Mouse (Mus musculus): ENCODE measurements around the gene Depp1. TPM values are rescaled to one million over a fixed set of nuclear protein-coding genes. Genes with fewer than 3 reads are reported as not detected.
"Not testable (repeated sequence)": the region's sequence is repeated elsewhere in the genome, so short reads cannot be mapped to it uniquely, and the experiment has no call there.

The Depp1 gene
- 0.20 and 0.28 TPM in 2 replicates for polyA plus RNA-seq (2012; rRNA removed)

- Histone ChIP-seq H3K36me3 (ENCODE audit: control insufficient read depth, insufficient read depth, low read length) (no peaks in the 10 kb centered on the region), H3K27me3 (ENCODE audit: control insufficient read depth, insufficient read depth, low read length) (no peaks in the 10 kb centered on the region), H3K27ac (ENCODE audit: control insufficient read depth, insufficient read depth, low read depth, low read length) (no peak within 1 kb of the TSS), H3K4me1 (ENCODE audit: control insufficient read depth, insufficient read depth, low read length) (no peaks in the 10 kb centered on the region; the same call in 1 of the 2 replicates), H3K4me3 (ENCODE audit: control insufficient read depth, low read depth, low read length) (no peak within 1 kb of the TSS)
- TF ChIP-seq CTCF (IDR thresholded peaks at IDR 0.05; ENCODE audit: control insufficient read depth, insufficient read depth, insufficient replicate concordance, low read depth, low read length), result no peak
- no peak for TF ChIP-seq POLR2A (IDR thresholded peaks at IDR 0.05; ENCODE audit: control insufficient read depth, low read depth, low read length)
Measured at GRCm38 (mm10) chr6:116650406-116650805, at the start of gene Depp1. Depp1 (plus strand) TSS chr6:116650609.

- not testable (repeated sequence) for H3K4me1 ChIP-seq (ENCODE audit: control insufficient read depth, insufficient read depth, low read length); H3K27me3 ChIP-seq (ENCODE audit: control insufficient read depth, insufficient read depth, low read length); H3K27ac ChIP-seq (ENCODE audit: control insufficient read depth, insufficient read depth, low read depth, low read length); H3K36me3 ChIP-seq (ENCODE audit: control insufficient read depth, insufficient read depth, low read length); H3K4me3 ChIP-seq (ENCODE audit: control insufficient read depth, low read depth, low read length)
Measured at GRCm38 (mm10) chr6:116600969-116601368, 49.4 kb upstream of the Depp1 start.

- H3K4me3 ChIP-seq (ENCODE audit: control insufficient read depth, low read depth, low read length), result no peak overlapping the region
- no peaks in the 10 kb centered on the region for H3K4me1 ChIP-seq (ENCODE audit: control insufficient read depth, insufficient read depth, low read length)
- TF ChIP-seq CTCF (IDR thresholded peaks at IDR 0.05; ENCODE audit: control insufficient read depth, insufficient read depth, insufficient replicate concordance, low read depth, low read length), result no peak
- no peak for TF ChIP-seq POLR2A (IDR thresholded peaks at IDR 0.05; ENCODE audit: control insufficient read depth, low read depth, low read length)
- H3K36me3 ChIP-seq (ENCODE audit: control insufficient read depth, insufficient read depth, low read length), result no peaks in the 10 kb centered on the region
- H3K27me3 ChIP-seq (ENCODE audit: control insufficient read depth, insufficient read depth, low read length), result no peaks in the 10 kb centered on the region
- H3K27ac ChIP-seq (ENCODE audit: control insufficient read depth, insufficient read depth, low read depth, low read length), result no peak overlapping the region
Measured at GRCm38 (mm10) chr6:116607230-116607629, 43.2 kb upstream of the Depp1 start.

- no peaks in the 10 kb centered on the region for H3K27me3 ChIP-seq (ENCODE audit: control insufficient read depth, insufficient read depth, low read length)
- H3K4me1 ChIP-seq (ENCODE audit: control insufficient read depth, insufficient read depth, low read length), result no peaks in the 10 kb centered on the region
- TF ChIP-seq CTCF (IDR thresholded peaks at IDR 0.05; ENCODE audit: control insufficient read depth, insufficient read depth, insufficient replicate concordance, low read depth, low read length), result no peak
- no peak for TF ChIP-seq POLR2A (IDR thresholded peaks at IDR 0.05; ENCODE audit: control insufficient read depth, low read depth, low read length)
- H3K36me3 ChIP-seq (ENCODE audit: control insufficient read depth, insufficient read depth, low read length), result no peaks in the 10 kb centered on the region
- no peak overlapping the region for H3K27ac ChIP-seq (ENCODE audit: control insufficient read depth, insufficient read depth, low read depth, low read length)
- H3K4me3 ChIP-seq (ENCODE audit: control insufficient read depth, low read depth, low read length), result no peak overlapping the region
Measured at GRCm38 (mm10) chr6:116615719-116616118, 34.7 kb upstream of the Depp1 start.

GRCm38 (mm10) chr6:116618073-116618472 lies 32.3 kb upstream of the Depp1 start:
- H3K27me3 ChIP-seq (ENCODE audit: control insufficient read depth, insufficient read depth, low read length), result no peaks in the 10 kb centered on the region
- H3K4me1 ChIP-seq (ENCODE audit: control insufficient read depth, insufficient read depth, low read length), result no peaks in the 10 kb centered on the region
- no peak overlapping the region for H3K27ac ChIP-seq (ENCODE audit: control insufficient read depth, insufficient read depth, low read depth, low read length)
- no peak overlapping the region for H3K4me3 ChIP-seq (ENCODE audit: control insufficient read depth, low read depth, low read length)
- H3K36me3 ChIP-seq (ENCODE audit: control insufficient read depth, insufficient read depth, low read length), result no peaks in the 10 kb centered on the region
- TF ChIP-seq POLR2A (IDR thresholded peaks at IDR 0.05; ENCODE audit: control insufficient read depth, low read depth, low read length) (no peak), CTCF (IDR thresholded peaks at IDR 0.05; ENCODE audit: control insufficient read depth, insufficient read depth, insufficient replicate concordance, low read depth, low read length) (no peak)

GRCm38 (mm10) chr6:116621318-116622023 lies 28.9 kb upstream of the Depp1 start:
- H3K27me3 ChIP-seq (ENCODE audit: control insufficient read depth, insufficient read depth, low read length), result no peaks in the 10 kb centered on the region
- TF ChIP-seq POLR2A (IDR thresholded peaks at IDR 0.05; ENCODE audit: control insufficient read depth, low read depth, low read length) (no peak), CTCF (IDR thresholded peaks at IDR 0.05; ENCODE audit: control insufficient read depth, insufficient read depth, insufficient replicate concordance, low read depth, low read length) (no peak)
- H3K27ac ChIP-seq (ENCODE audit: control insufficient read depth, insufficient read depth, low read depth, low read length), result no peak overlapping the region
- no peak overlapping the region for H3K4me3 ChIP-seq (ENCODE audit: control insufficient read depth, low read depth, low read length)
- no peaks in the 10 kb centered on the region for H3K36me3 ChIP-seq (ENCODE audit: control insufficient read depth, insufficient read depth, low read length)
- H3K4me1 ChIP-seq (ENCODE audit: control insufficient read depth, insufficient read depth, low read length), result no peaks in the 10 kb centered on the region

GRCm38 (mm10) chr6:116626417-116626816 lies 24.0 kb upstream of the Depp1 start:
- H3K36me3 ChIP-seq (ENCODE audit: control insufficient read depth, insufficient read depth, low read length); H3K27me3 ChIP-seq (ENCODE audit: control insufficient read depth, insufficient read depth, low read length); H3K4me1 ChIP-seq (ENCODE audit: control insufficient read depth, insufficient read depth, low read length); H3K4me3 ChIP-seq (ENCODE audit: control insufficient read depth, low read depth, low read length); H3K27ac ChIP-seq (ENCODE audit: control insufficient read depth, insufficient read depth, low read depth, low read length): not testable (repeated sequence)

- Histone ChIP-seq H3K4me3 (ENCODE audit: control insufficient read depth, low read depth, low read length) (peak overlapping the region; percentile 98), H3K36me3 (ENCODE audit: control insufficient read depth, insufficient read depth, low read length) (no peaks in the 10 kb centered on the region), H3K27ac (ENCODE audit: control insufficient read depth, insufficient read depth, low read depth, low read length) (peak overlapping the region; percentile 62), H3K4me1 (ENCODE audit: control insufficient read depth, insufficient read depth, low read length) (no peaks in the 10 kb centered on the region), H3K27me3 (ENCODE audit: control insufficient read depth, insufficient read depth, low read length) (no peaks in the 10 kb centered on the region)
- no peak for TF ChIP-seq POLR2A (IDR thresholded peaks at IDR 0.05; ENCODE audit: control insufficient read depth, low read depth, low read length)
- TF ChIP-seq CTCF (IDR thresholded peaks at IDR 0.05; ENCODE audit: control insufficient read depth, insufficient read depth, insufficient replicate concordance, low read depth, low read length), result no peak
Measured at GRCm38 (mm10) chr6:116628095-116628494, 22.3 kb upstream of the Depp1 start.

Measured in testis, adult 2 months (tissue).